Mouse (Mus musculus) heart, embryonic 11.5 days (tissue): ENCODE measurements at regions not wholly inside any gene's neighbourhood (a gene's known extent, or its start where the extent isn't known, plus 50 kb on each side); places are given as distances from the start of the nearest gene placed in this dataset.
"Not testable (repeated sequence)": the region's sequence is repeated elsewhere in the genome, so short reads cannot be mapped to it uniquely, and the experiment has no call there.

Experiments used
- ATAC-seq: fragments of 200-750 bp; cut with Nextera tagmentation; replicated peaks from 2 replicates; pipeline ENCODE4 v1.8.0; 2017; ENCODE audit warnings: moderate library complexity; ENCODE audit not compliant: insufficient number of reproducible peaks, low FRiP score, low TSS enrichment
- H3K27ac ChIP-seq: fragments of 300-500 bp; sonication (generic); 2 replicates; pipeline ENCODE4 v1.5.1; 2014; ENCODE audit warnings: mild to moderate bottlenecking, low read depth, low read length
- H3K27me3 ChIP-seq: fragments of 300-500 bp; sonication (generic); 2 replicates; pipeline ENCODE4 v1.6.1; 2014; ENCODE audit warnings: mild to moderate bottlenecking, low read length, mixed read lengths; ENCODE audit not compliant: control insufficient read depth, insufficient read depth
- H3K36me3 ChIP-seq: fragments of 300-500 bp; sonication (generic); 2 replicates; pipeline ENCODE4 v1.6.1; 2014; ENCODE audit warnings: mild to moderate bottlenecking, low read length, moderate library complexity, mixed read lengths; ENCODE audit not compliant: control insufficient read depth, insufficient read depth
- H3K4me1 ChIP-seq: fragments of 300-500 bp; sonication (generic); 2 replicates; pipeline ENCODE4 v1.6.1; 2014; ENCODE audit warnings: low read length; ENCODE audit not compliant: control insufficient read depth, insufficient read depth
- H3K4me2 ChIP-seq: fragments of 300-500 bp; sonication (generic); 2 replicates; pipeline ENCODE4 v1.6.1; 2014; ENCODE audit warnings: mild to moderate bottlenecking, moderate library complexity
- H3K4me3 ChIP-seq: fragments of 300-500 bp; sonication (generic); 2 replicates; pipeline ENCODE4 v1.5.1; 2014; ENCODE audit warnings: low read depth, low read length
- H3K9ac ChIP-seq: fragments of 300-500 bp; sonication (generic); 2 replicates; pipeline ENCODE4 v1.6.1; 2014; ENCODE audit warnings: mild to moderate bottlenecking, low read depth, low read length, moderate library complexity
- H3K9me3 ChIP-seq: fragments of 300-500 bp; sonication (generic); replicated peaks from 2 replicates; pipeline ENCODE4 v1.6.1; 2016; ENCODE audit warnings: low read length; ENCODE audit not compliant: control insufficient read depth
- WGBS: fragments of 180-500 bp; shearing (Covaris S2); extraction: QIAGEN DNeasy Blood & Tissue Kit; methylation state at CpG from one replicate; pipeline ENCODE4 v1.1.7; 2014; ENCODE audit not compliant: insufficient replicate concordance; 5-methylcytosine and 5-hydroxymethylcytosine counted together

DNA sequence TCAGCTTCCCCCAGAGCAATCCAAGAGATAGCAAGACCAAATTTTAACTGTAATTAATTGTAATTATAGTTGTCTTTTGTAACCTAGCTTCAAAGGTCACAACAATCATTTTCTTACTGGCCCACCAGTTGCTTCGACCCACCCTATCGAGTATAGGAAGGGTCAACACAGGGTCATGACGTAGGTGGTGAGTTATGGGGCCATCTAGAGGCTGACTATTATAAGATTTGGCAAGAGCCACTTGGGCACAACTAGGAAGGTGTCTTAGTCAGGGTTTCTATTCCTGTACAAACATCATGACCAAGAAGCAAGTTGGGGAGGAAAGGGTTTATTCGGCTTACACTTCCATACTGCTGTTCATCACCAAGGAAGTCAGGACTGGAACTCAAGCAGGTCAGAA is 62.1 kb upstream of the Zfp366 start:
- not testable (repeated sequence) for H3K27me3 ChIP-seq, H3K27ac ChIP-seq, ATAC-seq, H3K4me3 ChIP-seq, H3K4me2 ChIP-seq, H3K36me3 ChIP-seq, H3K9me3 ChIP-seq, H3K9ac ChIP-seq, H3K4me1 ChIP-seq
- WGBS = 71% methylated on average over 3 of the region's 4 CpGs

- Histone ChIP-seq H3K4me2 (no peak overlapping the region), H3K27me3 (no peaks in the 10 kb centered on the region), H3K36me3 (no peaks in the 10 kb centered on the region), H3K4me3 (no peak overlapping the region), H3K4me1 (peaks cover 9% of the 10 kb centered on the region; the same call in 1 of the 2 replicates), H3K9ac (no peak overlapping the region), H3K9me3 (no peaks in the 10 kb centered on the region), H3K27ac (no peak overlapping the region)
- WGBS = 91% methylated on average over 4 of the region's 4 CpGs
- no peak for ATAC-seq
These were observed 63.5 kb upstream of the Zfp366 start for GRCm38 (mm10) chr13:99121096-99121495.

DNA sequence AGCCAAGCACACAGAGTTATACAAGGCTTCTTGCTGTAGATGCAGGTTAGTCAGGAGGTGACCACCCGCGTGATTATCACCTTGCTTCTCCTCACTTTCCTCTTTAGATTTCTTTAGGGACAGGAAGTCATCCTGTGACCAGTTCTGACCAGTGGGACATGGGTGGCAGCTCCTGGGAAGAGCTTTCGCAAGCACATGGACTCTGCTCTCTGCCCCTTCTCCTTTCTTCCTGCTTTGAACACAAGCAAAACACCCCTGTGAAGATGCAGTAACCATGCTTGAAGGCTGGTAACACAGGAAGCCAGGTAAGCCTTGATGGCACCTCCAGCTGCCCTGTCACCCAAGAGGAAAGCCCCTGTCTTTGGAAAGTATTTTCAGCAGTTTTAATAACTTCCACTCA is 64.7 kb upstream of the Zfp366 start:
- WGBS = 81% methylated on average over 3 of the region's 3 CpGs

GRCm38 (mm10) chr13:99118901-99119300 is 65.7 kb upstream of the Zfp366 start:
- ATAC-seq = no peak
- 70% methylated on average over 7 of the region's 7 CpGs for WGBS
- no peak overlapping the region for H3K4me2 ChIP-seq

More for the DNA sequence above, 64.7 kb upstream of the Zfp366 start:
- no peak overlapping the region for H3K4me2 ChIP-seq
- no peaks in the 10 kb centered on the region for H3K9me3 ChIP-seq
- no peaks in the 10 kb centered on the region for H3K36me3 ChIP-seq
- ATAC-seq = no peak
- H3K9ac ChIP-seq = no peak overlapping the region
- H3K4me1 ChIP-seq = peaks cover 3% of the 10 kb centered on the region; the same call in 1 of the 2 replicates
- no peaks in the 10 kb centered on the region for H3K27me3 ChIP-seq
- no peak overlapping the region for H3K27ac ChIP-seq
- no peak overlapping the region for H3K4me3 ChIP-seq

GRCm38 (mm10) chr13:99115541-99115940 is 69.1 kb upstream of the Zfp366 start:
- Histone ChIP-seq H3K27ac (no peak overlapping the region), H3K36me3 (no peaks in the 10 kb centered on the region), H3K9me3 (no peaks in the 10 kb centered on the region), H3K4me2 (no peak overlapping the region), H3K27me3 (peaks cover 4% of the 10 kb centered on the region; the same call in 1 of the 2 replicates), H3K4me3 (no peak overlapping the region), H3K9ac (no peak overlapping the region), H3K4me1 (no peaks in the 10 kb centered on the region)
- WGBS = 76% methylated on average over 7 of the region's 7 CpGs
- no peak for ATAC-seq

More at GRCm38 (mm10) chr13:99118901-99119300, 65.7 kb upstream of the Zfp366 start:
- no peaks in the 10 kb centered on the region for H3K4me1 ChIP-seq
- no peak overlapping the region for H3K4me3 ChIP-seq
- H3K27ac ChIP-seq = no peak overlapping the region
- no peak overlapping the region for H3K9ac ChIP-seq
- H3K9me3 ChIP-seq = no peaks in the 10 kb centered on the region
- no peaks in the 10 kb centered on the region for H3K36me3 ChIP-seq
- H3K27me3 ChIP-seq = no peaks in the 10 kb centered on the region

DNA sequence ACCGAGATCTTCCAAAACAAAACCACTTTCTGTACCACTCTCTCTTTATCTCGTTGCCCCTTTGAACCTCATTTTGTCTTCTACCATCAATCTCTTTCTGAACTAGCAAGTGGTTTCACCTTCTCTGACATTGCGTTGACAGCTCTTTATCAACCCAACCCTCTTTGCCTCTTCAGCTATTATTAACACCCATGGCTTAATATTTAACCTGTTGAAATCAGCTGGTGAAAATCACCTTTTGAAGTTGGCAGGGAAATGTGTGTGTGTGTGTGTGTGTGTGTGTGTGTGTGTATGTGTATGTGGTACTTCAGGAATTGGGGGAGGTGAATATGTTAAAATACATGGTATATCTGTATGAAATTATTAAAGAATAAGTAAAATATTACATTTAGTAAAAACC is 70.1 kb upstream of the Zfp366 start:
- no peak overlapping the region for H3K4me3 ChIP-seq
- H3K27ac ChIP-seq = no peak overlapping the region
- no peak overlapping the region for H3K4me2 ChIP-seq
- no peaks in the 10 kb centered on the region for H3K9me3 ChIP-seq
- ATAC-seq = no peak
- peaks cover 6% of the 10 kb centered on the region; the same call in 1 of the 2 replicates for H3K27me3 ChIP-seq
- 36% methylated on average over 3 of the region's 3 CpGs for WGBS
- H3K4me1 ChIP-seq = no peaks in the 10 kb centered on the region
- no peaks in the 10 kb centered on the region for H3K36me3 ChIP-seq
- H3K9ac ChIP-seq = no peak overlapping the region

DNA sequence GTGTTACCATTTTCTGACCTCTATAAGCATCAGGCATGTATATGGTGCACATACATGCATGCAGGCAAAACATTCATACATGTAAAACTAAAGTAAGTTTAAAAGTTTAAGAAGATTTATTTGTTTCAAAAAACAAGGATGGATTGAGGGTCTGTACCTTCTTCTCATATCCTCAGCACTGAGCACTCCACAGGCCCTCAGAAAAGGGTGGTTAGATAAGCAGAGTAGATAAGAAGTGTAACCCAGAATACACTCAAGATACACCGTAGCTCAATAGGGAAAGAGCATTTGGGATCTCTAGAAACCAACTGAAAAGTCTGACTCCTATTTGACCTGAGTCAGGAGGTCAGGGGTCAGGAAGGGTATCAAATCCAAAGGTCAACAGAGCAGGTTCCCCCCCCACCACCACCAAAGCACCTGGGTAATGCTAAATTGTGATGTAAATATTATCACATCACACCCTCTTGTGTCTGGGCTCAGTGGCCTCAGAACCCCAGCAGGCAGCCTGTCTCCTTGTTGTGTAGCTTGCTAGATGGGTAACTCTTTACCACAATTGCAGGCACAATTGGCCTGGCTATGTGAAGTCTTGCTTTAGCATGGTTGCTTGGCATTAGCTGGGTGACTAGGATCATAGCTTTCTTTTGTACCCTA is 72.8 kb upstream of the Zfp366 start:
- ATAC-seq = no peak
- Histone ChIP-seq H3K27me3 (peaks cover 6% of the 10 kb centered on the region), H3K9me3 (no peaks in the 10 kb centered on the region), H3K27ac (no peak overlapping the region), H3K9ac (no peak overlapping the region), H3K4me1 (no peaks in the 10 kb centered on the region), H3K4me3 (no peak overlapping the region), H3K36me3 (no peaks in the 10 kb centered on the region), H3K4me2 (no peak overlapping the region)
- 32% methylated on average over 1 of the region's 1 CpGs for WGBS

DNA sequence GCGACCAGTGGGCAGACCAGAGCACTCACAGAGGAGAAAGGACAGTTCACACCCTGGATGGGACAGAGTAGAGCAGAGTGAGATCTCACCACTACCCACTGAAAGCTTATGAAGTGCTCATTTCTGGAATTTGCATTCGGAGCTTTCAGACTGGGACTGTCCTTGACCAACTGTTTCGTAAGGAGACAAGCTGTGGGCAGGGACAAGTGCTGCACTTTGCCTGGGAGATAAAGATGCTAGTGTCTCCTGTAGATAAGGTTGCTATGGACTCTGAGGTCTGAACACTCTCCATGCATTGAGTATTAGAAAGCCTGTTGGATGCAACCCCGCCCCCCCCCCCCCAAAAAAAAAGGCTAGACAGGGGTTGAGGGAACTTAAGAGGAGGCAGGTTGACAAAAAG is 76.6 kb upstream of the Zfp366 start:
- no peaks in the 10 kb centered on the region for H3K36me3 ChIP-seq
- peaks cover 24% of the 10 kb centered on the region for H3K27me3 ChIP-seq
- H3K4me1 ChIP-seq = no peaks in the 10 kb centered on the region
- H3K9ac ChIP-seq = no peak overlapping the region
- ATAC-seq = peak; percentile 94
- no peak overlapping the region for H3K4me3 ChIP-seq
- no peak overlapping the region for H3K4me2 ChIP-seq
- H3K9me3 ChIP-seq = no peaks in the 10 kb centered on the region
- 46% methylated on average over 4 of the region's 4 CpGs for WGBS
- no peak overlapping the region for H3K27ac ChIP-seq

- Histone ChIP-seq H3K9me3 (no peaks in the 10 kb centered on the region), H3K27me3 (peaks cover 21% of the 10 kb centered on the region), H3K27ac (no peak overlapping the region), H3K4me3 (no peak overlapping the region), H3K4me2 (no peak overlapping the region), H3K4me1 (no peaks in the 10 kb centered on the region), H3K36me3 (no peaks in the 10 kb centered on the region), H3K9ac (no peak overlapping the region)
- no peak for ATAC-seq
- 83% methylated on average over 9 of the region's 9 CpGs for WGBS
These were observed 82.4 kb upstream of the Zfp366 start for GRCm38 (mm10) chr13:99102089-99102681.
